Mouse (Mus musculus): Measurements from ENCODE around the gene Tmem53.

The Tmem53 gene

DNA sequence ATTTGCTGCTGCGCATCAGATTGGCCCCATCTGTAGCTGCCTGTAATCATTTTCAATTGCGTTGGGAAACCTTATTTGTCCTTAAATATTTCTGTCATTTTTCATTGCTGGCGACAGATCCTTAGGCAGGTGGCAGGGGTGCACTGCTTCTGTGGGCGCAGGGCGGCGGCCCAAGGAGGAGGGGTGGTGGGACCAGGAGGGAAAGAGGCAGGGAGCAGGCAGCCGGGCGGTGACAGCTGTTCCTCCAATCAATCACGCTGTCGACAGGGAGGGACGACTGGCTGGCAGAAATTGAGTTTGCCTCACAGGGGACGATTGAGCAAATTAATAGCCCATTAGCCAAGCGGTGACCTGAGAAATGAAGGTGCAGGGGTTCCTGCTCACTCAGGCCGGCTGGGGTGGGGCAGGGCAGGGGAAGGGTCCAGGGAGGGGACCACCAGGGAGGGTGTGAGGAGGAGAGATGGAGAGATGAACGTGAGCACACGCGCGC lies 66.0 kb downstream of the Tmem53 start:
- DNase-seq, result no peak

Data from kidney, adult 9 months (tissue).